Mouse (Mus musculus): ENCODE results near the gene Gtpbp3.

GRCm38 (mm10) chr8:71478943-71479342 lies 9.0 kb upstream of the Gtpbp3 start:
- TF ChIP-seq CTCF (IDR thresholded peaks at IDR 0.05 in 2 of 3, conservative IDR thresholded peaks at IDR 0.05 in 1 of 3; ENCODE audit: control insufficient read depth in 1 of 3, insufficient read depth in 1 of 3, low read depth in 2 of 3, low read length in 3 of 3, poor library complexity in 1 of 3, severe bottlenecking in 1 of 3): no peak
- TF ChIP-seq POLR2A (IDR thresholded peaks at IDR 0.05; ENCODE audit: control insufficient read depth in 1 of 2, insufficient read depth in 1 of 2, low read depth in 1 of 2, low read length in 2 of 2, poor library complexity in 1 of 2): no peak
- TF ChIP-seq USF2 (IDR thresholded peaks at IDR 0.05; ENCODE audit: borderline replicate concordance in 1 of 2, insufficient read depth in 1 of 2, low read depth in 1 of 2, low read length in 2 of 2): no peak
- TF ChIP-seq USF1 (IDR thresholded peaks at IDR 0.05; ENCODE audit: low read depth, low read length): no peak

All from MEL (cell line).